Mouse (Mus musculus): ENCODE data around the gene Gnat2.

Gene Gnat2

DNA sequence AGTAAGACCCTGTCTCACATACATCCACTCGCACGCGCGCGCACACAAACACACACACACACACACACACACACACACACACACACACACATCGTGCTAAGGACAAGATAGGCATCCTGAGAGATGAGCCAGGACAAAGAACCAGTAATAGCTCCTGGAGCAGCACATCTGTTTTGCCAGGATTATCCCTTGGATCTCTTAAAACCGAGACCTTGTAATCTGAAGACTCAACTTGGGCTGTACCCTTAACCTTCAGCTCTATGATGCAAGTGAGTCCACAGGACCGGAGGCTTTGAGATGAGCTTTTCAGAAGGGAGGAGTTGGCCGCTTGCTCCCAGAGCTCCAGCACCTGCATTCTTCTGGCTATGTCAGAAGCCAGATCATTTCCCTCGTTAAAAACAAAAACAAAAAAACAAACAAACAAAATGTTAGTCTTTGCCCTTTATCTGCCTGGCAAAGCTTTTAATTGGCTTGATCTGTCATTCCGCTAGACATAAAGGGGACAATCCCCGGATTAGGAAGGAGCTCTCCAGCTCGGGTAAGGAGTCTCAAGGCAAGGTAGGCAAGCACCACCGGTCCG is at the start of gene Gnat2:
Gene Gnat2, plus strand, starts transcription at position 254 of the 580 bp plus-strand sequence.
- no peak for DNase-seq (ENCODE audit: low read depth, low spot score)

DNA sequence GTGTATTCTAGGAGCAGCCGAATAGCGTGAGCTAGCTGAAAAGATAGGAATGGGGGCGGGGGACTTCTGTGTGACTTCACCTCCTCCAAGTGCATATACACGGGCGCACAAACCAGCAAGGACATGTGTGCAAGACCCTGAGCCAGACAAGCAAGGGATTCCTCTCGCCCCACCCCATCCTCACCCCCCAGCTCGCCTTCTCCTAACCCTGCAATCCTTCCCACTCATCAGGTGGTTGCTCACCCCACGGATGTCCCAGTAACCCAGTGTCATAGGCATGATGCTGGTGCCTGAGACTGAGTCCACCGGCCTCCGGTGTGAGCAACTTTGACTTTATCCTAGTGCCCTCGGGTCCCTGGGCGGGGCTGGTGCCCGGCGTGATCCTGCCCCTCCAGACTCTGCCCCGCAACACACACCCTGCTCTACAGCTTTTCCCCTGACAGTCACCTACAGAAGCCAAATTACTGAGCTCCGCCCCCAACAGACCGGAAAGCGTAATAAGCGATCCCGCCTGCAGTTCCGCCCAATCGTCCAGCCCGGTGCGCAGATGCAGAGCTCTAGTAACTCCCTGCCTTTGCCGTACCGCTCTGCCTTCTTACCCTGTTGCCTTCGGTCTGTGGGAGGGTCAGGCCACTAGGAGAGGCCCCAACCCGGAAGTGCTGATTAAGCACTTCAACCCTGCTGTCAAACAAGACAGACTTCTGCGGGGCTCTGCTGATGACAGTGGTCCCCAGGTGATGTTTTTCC is 48.0 kb upstream of the Gnat2 start, which contains the start of gene Gstm4:
Gene Gstm4, minus strand, starts transcription at position 501 of the 747 bp plus-strand sequence.
- peak; percentile 85 for DNase-seq (ENCODE audit: low read depth, low spot score)

DNA sequence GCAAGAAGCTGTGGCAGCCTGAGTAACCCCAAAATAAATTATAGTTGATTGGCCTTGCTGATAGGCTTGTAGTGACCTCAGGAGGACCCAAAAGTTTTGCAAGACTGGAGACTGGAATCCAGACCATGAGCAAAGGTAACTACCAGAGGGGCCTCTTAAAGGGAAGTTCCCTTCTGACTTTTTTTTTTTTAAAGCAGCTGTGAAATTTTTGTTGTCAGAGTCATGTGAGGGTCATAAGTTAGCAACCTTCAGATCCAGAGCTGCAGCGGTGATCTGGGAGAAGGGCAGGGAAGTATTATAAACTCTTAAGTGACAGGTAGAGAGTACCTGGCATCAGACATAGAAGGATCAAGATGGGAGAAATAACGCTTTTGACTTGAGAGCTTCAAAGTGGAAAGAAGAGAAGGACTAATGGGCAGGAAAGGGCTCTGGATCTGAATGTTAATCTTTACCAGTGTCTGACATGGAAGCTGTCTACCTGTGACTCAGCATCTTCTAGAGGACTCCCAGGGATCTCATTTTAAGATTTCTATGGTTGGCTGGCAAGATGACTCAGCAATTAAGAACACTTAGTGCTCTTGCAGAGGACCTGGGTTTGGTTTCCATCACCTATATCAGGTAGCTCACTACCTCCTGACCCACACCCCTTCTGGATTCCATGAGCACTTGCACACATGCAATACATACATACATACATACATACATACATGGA is 45.5 kb upstream of the Gnat2 start:
- DNase-seq (ENCODE audit: low read depth, low spot score) = no peak

DNA sequence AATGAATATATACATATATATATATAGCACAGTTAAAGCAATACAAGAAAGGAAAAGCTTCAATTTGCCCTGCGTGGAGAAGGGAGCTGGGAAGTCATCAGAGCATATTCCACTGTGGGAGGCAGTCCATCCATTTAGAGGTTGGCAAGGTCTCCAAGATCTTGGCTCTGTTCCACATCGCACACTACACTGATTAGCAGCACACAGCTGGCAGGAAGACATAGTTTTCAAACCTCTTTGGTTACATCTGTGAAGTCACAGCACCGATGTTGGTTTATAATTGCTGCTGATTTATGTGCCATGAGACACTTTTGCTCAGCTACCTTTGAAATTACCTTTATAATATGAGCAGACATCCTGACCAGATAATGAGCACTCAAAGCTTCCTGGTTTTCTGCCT is 44.3 kb upstream of the Gnat2 start:
- no peak for DNase-seq (ENCODE audit: low read depth, low spot score)

DNA sequence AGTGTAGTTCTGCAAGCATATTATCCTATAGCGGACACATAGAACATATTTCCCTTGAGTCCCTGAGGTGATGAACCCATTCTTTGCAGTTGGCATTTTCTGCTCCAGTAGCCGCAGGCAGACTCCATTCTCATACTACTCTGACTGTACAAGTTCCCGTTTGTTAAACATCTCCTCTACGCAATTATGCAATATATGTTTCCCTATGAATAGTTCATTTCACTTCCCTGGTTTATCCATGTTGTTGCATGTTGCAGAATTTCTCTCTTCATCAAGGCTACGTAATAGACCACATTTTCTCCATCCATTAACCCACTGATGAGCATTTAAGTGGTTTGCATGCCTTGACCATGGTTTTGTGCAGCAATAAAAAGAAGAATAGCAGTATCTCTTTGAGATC is 42.1 kb upstream of the Gnat2 start:
- no peak for DNase-seq (ENCODE audit: low read depth, low spot score)

DNA sequence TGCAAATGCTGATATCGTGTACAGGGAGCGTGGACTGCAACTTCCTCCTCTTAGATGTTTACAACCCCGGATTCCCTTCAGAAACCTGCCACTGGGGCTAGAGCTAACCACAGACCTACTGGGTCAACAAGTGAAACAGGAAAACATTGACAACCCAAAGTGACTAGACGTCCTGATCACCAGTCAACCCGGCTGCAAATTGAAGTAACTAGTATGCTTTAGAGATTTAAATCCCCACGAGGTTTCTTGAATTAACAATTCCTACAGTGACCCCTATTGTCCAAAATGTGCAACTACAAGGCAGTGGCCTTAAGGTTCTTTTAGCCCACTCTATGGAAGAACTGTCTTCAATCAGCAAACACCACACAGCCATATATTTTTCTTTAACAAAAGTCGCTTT is 31.2 kb upstream of the Gnat2 start:
- peak; percentile 79 for DNase-seq (ENCODE audit: low read depth, low spot score)

DNA sequence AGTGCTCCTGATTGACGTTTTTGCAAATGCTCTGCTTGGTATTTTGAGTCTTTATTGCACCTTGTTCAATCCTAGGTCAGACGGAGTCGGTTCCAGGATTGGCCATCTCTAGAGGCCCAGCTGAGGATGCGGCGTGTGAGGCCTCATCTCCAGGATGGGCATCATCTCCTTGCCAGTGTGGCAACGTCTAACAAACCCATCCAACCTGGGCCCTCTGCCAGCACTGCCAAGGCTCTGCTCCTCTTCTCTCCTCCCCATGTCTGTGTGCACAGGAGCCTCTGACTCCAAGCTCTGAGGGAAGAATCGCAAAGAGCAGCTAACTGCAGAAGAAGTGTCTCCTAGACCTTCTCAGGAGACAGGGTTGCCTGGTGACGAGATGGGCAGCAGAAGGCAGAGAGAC is 29.9 kb upstream of the Gnat2 start:
- no peak for DNase-seq (ENCODE audit: low read depth, low spot score)

DNA sequence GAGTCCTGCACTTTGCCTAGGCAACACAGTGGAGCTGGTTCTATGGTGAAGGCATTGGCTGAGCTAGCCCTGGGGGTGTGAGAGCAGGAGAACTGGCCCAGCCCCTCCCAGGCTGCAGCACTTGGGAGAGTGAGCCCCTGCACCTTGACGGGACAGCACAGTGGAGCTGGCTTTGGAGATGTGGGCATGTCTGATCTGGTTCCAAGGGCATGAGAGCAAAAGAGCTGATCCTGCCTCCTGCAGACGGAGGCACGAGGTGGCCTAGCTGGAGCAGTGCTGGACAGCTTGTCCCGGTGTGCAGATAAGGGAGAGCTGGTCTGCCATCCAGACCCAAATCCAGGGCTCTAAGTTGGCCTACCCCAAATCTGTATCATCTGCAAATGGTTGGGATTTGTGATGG is 27.9 kb upstream of the Gnat2 start:
- DNase-seq (ENCODE audit: low read depth, low spot score) = no peak

DNA sequence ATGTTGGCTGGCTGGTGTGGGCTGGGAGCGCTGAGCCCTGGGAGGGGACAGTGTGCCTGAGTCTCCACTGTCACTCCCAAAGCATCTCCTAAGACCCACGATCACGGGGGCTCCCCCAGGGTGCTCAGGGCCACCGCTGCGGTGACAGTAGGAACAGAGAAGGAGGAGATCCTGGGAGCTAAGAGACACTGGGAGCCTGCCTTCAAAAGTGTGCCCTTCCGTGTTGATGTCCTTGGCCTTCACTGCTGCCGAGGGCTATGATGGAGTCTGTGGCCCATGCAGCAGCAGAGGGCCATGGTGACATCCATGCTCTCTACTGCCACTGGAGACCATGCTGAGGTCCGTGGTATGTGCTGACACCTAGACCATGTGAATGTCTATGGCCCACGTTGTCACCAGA is 27.0 kb upstream of the Gnat2 start:
- no peak for DNase-seq (ENCODE audit: low read depth, low spot score)

DNA sequence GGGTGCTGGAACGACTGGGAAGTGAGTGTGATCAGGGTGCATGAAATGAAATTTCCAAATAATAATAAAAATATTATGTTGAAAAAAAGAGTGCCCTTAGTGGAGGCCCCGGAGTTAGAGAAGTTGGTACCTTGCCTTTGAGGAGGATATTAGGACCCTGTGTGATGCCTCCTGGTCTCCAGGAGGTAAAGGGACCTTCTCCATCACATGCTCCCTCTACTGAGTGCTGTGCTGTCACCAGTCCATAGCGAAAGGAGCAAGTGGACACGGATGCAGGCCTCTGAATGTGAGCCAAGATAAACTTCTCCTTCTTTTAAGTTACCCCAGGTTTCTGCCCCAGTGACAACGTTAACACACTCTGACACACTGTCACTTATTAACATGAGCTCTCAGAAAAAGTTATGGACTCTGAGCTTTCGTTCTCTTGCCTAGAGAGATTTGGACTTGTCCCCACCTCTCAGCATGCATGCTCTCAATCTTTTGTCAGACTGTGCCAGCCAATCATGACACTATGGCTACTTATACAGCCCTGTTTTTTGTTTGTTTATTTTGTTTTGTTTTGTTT is 25.1 kb upstream of the Gnat2 start:
- no peak for DNase-seq (ENCODE audit: low read depth, low spot score)

DNA sequence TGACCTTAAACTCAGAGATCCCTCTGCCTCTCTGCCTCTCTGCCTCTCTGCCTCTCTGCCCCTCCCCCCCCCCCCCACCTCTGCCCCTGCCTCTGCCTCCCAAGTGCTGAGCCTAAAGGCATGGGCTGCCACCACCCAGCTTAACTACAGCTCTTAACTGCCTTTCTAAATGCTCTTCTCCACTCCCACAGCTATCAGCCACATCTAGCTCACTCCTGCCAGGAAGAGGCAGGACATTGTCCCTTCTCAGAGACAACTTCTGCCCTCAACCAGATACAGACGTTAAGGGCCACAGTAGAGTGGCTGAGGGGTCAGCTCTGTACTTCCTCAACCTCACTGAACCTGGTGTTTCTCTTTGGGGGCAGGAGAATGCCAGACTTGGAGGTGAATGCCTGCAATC is 23.8 kb upstream of the Gnat2 start:
- no peak for DNase-seq (ENCODE audit: low read depth, low spot score)

DNA sequence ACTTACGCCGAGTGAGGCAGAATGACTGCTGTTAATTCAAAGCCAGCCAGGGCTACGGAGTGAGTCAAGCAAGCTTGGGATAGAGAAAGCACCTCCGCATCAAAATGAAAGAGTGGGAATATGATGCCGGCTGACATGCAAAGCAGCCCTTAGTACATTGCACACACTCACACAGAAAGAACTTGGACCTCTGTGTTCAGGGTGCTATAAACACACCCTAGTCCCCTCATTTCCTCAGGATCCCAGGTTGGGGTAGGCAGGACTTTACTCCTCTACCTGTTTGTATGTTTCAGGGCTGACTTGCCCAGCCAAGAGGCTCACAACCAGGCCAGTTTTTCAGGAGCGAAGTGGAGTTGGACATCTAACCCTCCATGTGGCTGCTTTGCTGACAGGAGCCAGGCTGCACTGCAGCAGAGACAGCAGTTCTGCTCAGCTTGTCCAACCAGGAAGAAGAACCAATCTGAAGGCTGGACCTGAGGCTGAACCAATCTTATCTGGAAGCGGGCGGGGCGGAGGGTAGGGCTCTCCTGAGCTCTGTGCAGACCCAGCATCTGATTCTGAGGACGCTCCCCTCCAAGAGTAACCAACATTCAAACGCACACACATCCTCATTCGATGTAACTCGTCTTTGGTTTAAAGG is 23.2 kb upstream of the Gnat2 start:
- no peak for DNase-seq (ENCODE audit: low read depth, low spot score)

DNA sequence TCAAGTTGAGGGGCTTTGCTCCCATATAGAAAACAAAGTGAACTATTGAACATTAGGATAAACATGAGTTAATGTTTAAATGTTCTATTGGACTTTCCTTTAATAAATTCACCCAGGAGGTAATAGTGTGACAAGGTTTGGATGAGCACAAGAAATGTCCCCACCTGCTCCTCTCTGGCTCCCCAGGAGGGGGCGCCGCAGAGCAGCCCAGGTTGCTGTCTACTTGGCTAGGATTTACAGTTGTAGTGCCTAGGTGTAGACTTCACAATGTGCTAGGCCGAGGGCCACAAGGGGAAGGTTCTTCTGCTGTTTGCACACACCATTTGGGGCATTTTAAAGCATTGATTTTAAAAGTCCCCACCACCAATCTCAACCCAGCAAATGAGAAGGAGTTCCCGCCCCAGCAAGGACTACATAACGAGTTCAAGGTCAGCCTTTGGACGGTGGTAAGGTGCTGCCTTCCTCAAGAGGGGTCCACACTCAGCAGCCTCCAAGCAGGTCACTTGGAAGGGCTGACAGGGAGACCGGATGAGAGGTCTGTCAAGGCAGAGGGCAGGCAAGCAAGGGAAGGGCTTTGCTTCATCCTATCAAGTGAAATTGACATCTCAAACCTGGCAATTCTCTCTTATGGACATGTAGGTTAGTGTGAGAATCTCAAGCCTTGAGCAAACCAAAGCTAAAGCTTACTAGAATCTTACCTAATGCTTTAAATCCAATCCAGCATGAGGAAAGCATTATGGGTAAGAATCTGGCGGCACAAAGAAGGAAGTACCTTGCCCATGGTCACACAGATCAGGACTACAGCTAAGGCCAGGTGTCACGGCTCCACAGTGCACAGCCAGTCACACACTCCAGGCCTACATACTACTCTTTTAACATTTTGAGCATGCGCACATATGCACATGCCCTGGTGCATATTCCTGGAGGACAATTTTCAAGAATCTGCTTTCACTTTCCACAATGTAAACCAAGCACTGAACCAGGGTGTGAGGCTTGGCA is 22.0 kb upstream of the Gnat2 start:
- peak; percentile 57 for DNase-seq (ENCODE audit: low read depth, low spot score)

DNA sequence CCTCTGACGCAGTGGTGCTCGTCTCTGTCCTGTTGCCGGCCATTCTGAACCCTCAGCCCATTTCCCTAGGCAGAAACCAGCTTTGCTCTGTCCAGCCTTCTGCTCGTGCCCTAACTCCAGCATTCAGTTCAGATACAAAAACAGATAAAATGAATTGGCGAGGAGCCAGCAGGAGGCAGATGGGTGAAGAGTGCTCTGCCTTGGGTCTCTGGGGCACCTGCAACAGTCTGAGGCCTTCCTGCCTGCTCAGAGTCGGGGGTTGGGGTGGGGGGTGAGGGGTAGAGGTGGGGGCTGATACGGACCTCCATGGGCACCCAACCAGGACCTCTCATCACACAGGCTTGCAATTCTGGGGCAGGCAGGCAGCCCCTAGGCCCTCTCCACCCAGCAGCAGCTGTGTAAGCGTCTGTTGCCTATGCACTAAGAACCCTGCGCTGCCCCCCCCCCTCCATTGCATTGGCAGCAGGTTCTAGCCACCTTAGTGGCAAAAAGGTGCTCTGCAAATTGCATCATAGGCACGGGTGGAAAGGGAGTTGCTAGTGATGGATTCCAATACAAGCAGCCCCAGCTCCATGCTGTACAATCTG is 19.5 kb upstream of the Gnat2 start:
- no peak for DNase-seq (ENCODE audit: low read depth, low spot score)

DNA sequence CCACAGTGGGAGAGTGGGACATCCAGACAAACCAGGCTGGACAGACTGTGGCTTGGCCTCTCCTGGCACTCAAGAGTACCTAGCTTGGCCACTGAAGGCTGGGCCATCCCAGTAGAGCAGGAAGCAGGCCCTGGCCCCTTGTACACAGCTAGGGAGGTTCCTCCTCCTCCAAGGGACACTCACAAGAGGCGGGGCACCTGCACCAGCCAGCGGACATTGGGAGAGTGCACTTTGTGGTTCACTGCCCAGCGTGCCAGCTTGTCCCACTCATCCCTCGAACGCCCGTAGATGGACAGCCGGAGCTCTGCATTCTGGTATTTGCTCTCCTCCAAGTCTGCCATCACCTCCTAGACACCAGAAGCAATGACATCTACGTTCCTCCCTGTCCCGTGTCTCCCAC is 15.8 kb upstream of the Gnat2 start:
- DNase-seq (ENCODE audit: low read depth, low spot score) = no peak

DNA sequence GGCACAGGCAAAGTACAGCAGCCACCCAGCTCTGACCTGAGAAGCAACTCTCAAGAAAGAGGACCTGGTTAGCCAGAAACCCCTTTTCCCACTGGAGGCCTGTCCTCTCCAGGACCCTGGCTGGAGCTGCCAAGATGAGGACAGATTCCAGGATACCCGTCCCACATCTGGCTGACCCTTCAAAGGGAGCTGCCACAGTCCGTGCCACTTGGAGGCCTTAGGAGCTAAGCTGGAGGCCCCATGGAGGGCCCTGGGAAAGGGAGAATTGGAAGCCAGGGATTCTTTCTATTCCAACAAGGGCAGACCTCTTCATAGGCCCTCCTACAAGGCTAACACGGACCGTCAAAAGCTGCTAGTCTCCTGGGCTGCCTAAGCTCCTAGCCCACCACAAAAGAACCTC is 10.9 kb upstream of the Gnat2 start:
- DNase-seq (ENCODE audit: low read depth, low spot score) = no peak

DNA sequence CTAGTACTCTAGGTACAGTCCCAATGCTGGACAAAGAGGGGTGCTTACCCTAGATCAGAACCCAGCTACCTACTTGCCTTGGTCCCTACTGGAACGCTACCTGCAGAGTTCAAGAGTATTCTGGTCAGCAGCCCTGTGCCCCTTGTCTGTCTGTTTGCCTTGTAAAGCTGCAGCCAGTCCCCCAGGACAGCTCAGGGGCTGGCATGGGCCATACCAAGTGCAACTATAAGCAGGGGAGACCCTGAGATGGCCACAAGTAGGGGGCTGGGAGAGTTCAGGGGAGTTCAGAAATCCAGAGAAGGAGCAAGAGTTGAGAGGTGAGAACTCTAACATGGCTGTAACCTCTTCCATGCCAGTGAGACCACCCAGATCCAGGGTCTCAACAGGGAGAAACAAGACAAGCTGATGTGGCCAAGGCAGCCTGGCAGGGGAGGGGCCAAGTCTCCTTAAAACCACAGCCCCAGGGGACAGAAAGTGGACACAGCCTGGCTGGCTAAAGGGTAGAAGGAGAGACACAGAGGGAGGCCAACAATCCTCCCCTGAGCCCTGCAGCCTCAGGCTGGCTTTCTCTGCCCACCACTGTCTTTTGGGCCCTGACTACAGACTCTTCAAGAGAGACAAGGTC is 10.2 kb upstream of the Gnat2 start:
- DNase-seq (ENCODE audit: low read depth, low spot score) = no peak

DNA sequence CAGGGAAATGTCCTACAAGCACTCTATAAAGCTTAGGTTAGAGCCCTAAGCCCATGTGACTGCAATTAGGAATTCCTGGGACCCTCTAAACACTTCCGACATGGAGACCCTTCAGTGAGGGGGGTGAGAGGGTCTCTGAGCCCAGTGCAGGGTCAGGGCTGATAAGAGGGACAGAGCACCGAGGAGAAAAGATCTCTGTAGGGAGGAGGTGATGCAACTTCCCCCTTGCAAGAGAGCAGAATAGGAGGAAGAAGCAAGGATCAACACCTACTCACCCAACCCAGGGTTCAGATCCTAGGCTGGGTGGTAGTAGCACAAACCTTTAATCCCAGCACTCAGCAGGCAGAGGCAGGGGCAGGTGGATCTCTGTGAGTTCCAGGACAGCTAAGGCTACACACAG is 9.4 kb upstream of the Gnat2 start:
- DNase-seq (ENCODE audit: low read depth, low spot score) = no peak

DNA sequence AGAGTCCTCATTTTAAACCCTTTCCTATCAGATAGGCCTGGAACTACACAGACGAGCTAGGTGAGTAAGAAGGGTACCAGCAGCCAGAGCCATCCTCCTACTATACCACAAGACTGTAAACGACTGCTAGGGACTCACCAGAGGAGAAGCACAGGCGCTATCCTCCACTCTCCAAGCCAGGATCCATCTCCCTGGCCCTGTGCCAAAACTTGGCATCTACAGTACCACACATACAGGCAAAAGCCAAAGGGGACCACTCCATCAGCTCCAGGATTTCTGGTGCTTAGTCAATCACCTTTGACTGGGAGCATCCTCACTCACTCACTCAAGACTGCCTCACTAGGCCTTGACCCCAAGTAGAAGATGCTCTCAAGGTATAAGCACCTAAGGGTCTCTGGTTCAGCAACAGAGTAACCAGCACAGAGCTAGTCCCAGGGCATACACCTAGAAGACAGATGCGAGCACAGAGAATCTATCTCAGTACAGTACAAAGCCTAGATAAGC is 8.6 kb upstream of the Gnat2 start:
- DNase-seq (ENCODE audit: low read depth, low spot score) = no peak

DNA sequence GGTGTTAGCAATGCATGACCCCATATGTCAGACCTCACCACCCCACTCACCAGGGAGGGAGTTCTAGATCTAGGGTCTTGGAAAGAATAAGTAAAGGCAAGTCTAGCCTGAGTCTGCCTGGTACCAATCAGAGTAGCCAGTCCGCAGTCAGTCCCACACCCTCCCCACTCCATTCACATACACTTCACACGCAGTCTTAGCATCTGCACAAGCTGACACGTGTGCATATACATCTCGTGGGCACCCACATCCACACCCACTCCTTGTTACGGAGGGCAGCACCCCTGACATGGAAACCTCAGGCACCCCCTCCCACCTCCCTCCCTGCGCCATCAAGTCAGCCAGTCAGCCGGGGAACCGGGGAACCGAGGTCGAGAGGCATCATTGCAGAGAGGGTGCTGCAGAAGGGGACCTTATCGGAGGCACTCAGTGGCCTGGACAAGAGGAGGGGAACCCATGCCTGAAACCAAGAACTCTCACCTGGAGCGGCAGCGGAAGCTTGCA is 7.8 kb upstream of the Gnat2 start:
- DNase-seq (ENCODE audit: low read depth, low spot score) = no peak

Measured in ES-CJ7 (cell line).